Mouse (Mus musculus): Measurements from ENCODE around the gene Ptprg.
"Not testable (repeated sequence)": the region's sequence is repeated elsewhere in the genome, so short reads cannot be mapped to it uniquely, and the experiment has no call there.

The Ptprg gene

GRCm38 (mm10) chr14:12041566-12041965, 488.2 kb downstream of the Ptprg start:
- in situ Hi-C loops (cut with MboI, MseI): no loop called here

GRCm38 (mm10) chr14:12046226-12046882, 493.0 kb downstream of the Ptprg start:
- in situ Hi-C loops (cut with MboI, MseI): no loop called here

- in situ Hi-C loops (cut with MboI, MseI): no loop called here
Measured at GRCm38 (mm10) chr14:12047637-12048036, 494.3 kb downstream of the Ptprg start.

GRCm38 (mm10) chr14:12056912-12057524, 503.7 kb downstream of the Ptprg start:
- in situ Hi-C loops (cut with MboI, MseI): no loop called here

- in situ Hi-C loops (cut with MboI, MseI): no loop called here
Measured at GRCm38 (mm10) chr14:12057856-12058255, 504.5 kb downstream of the Ptprg start.

- in situ Hi-C loops (cut with MboI, MseI): no loop called here
Measured at GRCm38 (mm10) chr14:12059149-12059548, 505.8 kb downstream of the Ptprg start.

- in situ Hi-C loops (cut with MboI, MseI): not testable (repeated sequence)
Measured at GRCm38 (mm10) chr14:12061313-12061712, 508.0 kb downstream of the Ptprg start.

GRCm38 (mm10) chr14:12062628-12063360, 509.5 kb downstream of the Ptprg start:
- in situ Hi-C loops (cut with MboI, MseI): no loop called here

- in situ Hi-C loops (cut with MboI, MseI): no loop called here
Measured at GRCm38 (mm10) chr14:12065001-12065400, 511.7 kb downstream of the Ptprg start.

GRCm38 (mm10) chr14:12065736-12066135, 512.4 kb downstream of the Ptprg start:
- in situ Hi-C loops (cut with MboI, MseI): no loop called here

- in situ Hi-C loops (cut with MboI, MseI): no loop called here
Measured at GRCm38 (mm10) chr14:12069707-12070106, 516.4 kb downstream of the Ptprg start.

GRCm38 (mm10) chr14:12070361-12070760, 517.0 kb downstream of the Ptprg start:
- in situ Hi-C loops (cut with MboI, MseI): no loop called here

- in situ Hi-C loops (cut with MboI, MseI): no loop called here
Measured at GRCm38 (mm10) chr14:12070856-12071465, 517.6 kb downstream of the Ptprg start.

- in situ Hi-C loops (cut with MboI, MseI): no loop called here
Measured at GRCm38 (mm10) chr14:12072026-12072861, 518.9 kb downstream of the Ptprg start.

GRCm38 (mm10) chr14:12073408-12074107, 520.2 kb downstream of the Ptprg start:
- in situ Hi-C loops (cut with MboI, MseI): no loop called here

- in situ Hi-C loops (cut with MboI, MseI): no loop called here
Measured at GRCm38 (mm10) chr14:12077193-12077592, 523.9 kb downstream of the Ptprg start.

- in situ Hi-C loops (cut with MboI, MseI): no loop called here
Measured at GRCm38 (mm10) chr14:12079250-12079649, 525.9 kb downstream of the Ptprg start.

GRCm38 (mm10) chr14:12079833-12080401, 526.6 kb downstream of the Ptprg start:
- in situ Hi-C loops (cut with MboI, MseI): no loop called here

- in situ Hi-C loops (cut with MboI, MseI): no loop called here
Measured at GRCm38 (mm10) chr14:12082131-12082921, 529.0 kb downstream of the Ptprg start.

- in situ Hi-C loops (cut with MboI, MseI): no loop called here
Measured at GRCm38 (mm10) chr14:12084076-12084475, 530.7 kb downstream of the Ptprg start.

All from regulatory T cell (primary cell).